Mouse (Mus musculus) E14TG2a.4 (cell line): ENCODE measurements at regions not wholly inside any gene's neighbourhood (a gene's known extent, or its start where the extent isn't known, plus 50 kb on each side); places are given as distances from the start of the nearest gene placed in this dataset.

Source experiments
- CTCF ChIP-seq: conservative IDR thresholded peaks from 2 replicates; pipeline ENCODE4 v1.5.1; 2014; ENCODE audit warnings: low read length
- NANOG ChIP-seq: IDR thresholded peaks from 2 replicates; pipeline ENCODE4 v1.6.1; 2014; ENCODE audit warnings: borderline replicate concordance, low read length, mixed read lengths
- POU5F1 ChIP-seq: IDR thresholded peaks from 2 replicates; pipeline ENCODE4 v1.6.1; 2014; ENCODE audit warnings: low read length, borderline replicate concordance

GRCm38 (mm10) chr10:117569301-117570079 is 59.8 kb upstream of the Cpm start:
- TF ChIP-seq CTCF (no peak), NANOG (no peak), POU5F1 (no peak)
